Comparison of ENCODE assay signal across 15 mouse cellular contexts in the genomic region with DNA sequence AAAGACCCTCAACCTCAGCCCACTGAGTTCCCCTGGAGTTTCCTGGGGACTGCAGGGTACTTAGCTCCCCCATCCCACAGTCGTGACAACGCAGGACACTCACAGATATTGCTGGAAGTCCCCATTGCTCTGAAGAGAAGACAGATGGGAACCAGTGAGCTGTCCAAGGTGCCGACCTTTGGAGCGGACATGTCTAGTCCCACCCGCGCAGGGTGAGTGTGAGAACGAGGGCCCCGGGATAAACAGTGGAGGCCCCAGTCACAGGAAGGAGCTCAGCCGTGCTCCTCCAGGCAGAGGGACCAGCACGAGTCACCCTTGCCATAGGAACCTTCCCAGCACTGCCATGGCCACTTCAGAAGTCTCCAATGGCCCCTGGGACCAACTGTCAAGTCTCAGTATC. TPM values are rescaled to one million over a fixed set of nuclear protein-coding genes. Genes with fewer than 3 reads are reported as not detected.
DNase-seq lines count a peak whose midpoint lies in the region; ATAC-seq lines count a peak whose summit lies in the region.
"Had no signal": no experiment of that assay in that cellular context is flagged by ENCODE, and none has a peak within 500 bp of the region (broad histone marks: within the 10 kb centered on the region; RNA-seq: fewer than 3 reads in every experiment).

No protein-coding gene starts in this region.

- no peak for ATAC-seq in heart, embryonic 11.5 days (replicated peaks; ENCODE audit: insufficient number of reproducible peaks, low FRiP score, low TSS enrichment)
- no peak for ATAC-seq in midbrain, embryonic 15.5 days (replicated peaks)
- ATAC-seq in megakaryocyte progenitor cell, adult 5-6 weeks (replicated peaks; ENCODE audit: poor library complexity) = peak; percentile 64; the same call in 1 of the 2 replicates
- ATAC-seq in hindbrain, embryonic 16.5 days = no peak
- ATAC-seq: lung, postnatal 0 days had no signal

- 4% methylated on average over 10 of the region's 10 CpGs for WGBS in heart, embryonic 11.5 days (ENCODE audit: insufficient replicate concordance)
- WGBS in midbrain, embryonic 15.5 days = 25% methylated on average over 10 of the region's 10 CpGs
- 29% methylated on average over 10 of the region's 10 CpGs for WGBS in midbrain, embryonic 10.5 days
- 19% methylated on average over 10 of the region's 10 CpGs for WGBS in hindbrain, embryonic 16.5 days

- H3K36me3 ChIP-seq in heart, embryonic 11.5 days (ENCODE audit: control insufficient read depth, insufficient read depth, low read length) = no peaks in the 10 kb centered on the region
- H3K36me3 ChIP-seq in midbrain, embryonic 15.5 days (replicated peaks) = peaks cover 4% of the 10 kb centered on the region; the same call in 1 of the 2 replicates
- H3K36me3 ChIP-seq in midbrain, embryonic 10.5 days = peaks cover 3% of the 10 kb centered on the region; the same call in 1 of the 2 replicates
- H3K36me3 ChIP-seq in hindbrain, embryonic 16.5 days (ENCODE audit: control insufficient read depth, insufficient read depth, low read length) = no peaks in the 10 kb centered on the region; the same call in 1 of the 2 replicates
- H3K36me3 ChIP-seq: embryonic facial prominence, embryonic 15.5 days had no signal

- H3K27ac ChIP-seq in heart, embryonic 11.5 days (ENCODE audit: low read depth, low read length) = no peak overlapping the region
- no peak overlapping the region for H3K27ac ChIP-seq in midbrain, embryonic 15.5 days
- no peak overlapping the region for H3K27ac ChIP-seq in midbrain, embryonic 10.5 days (replicated peaks)
- H3K27ac ChIP-seq in hindbrain, embryonic 16.5 days (ENCODE audit: low read depth, low read length) = no peak overlapping the region
- H3K27ac ChIP-seq: embryonic facial prominence, embryonic 15.5 days; hindbrain, embryonic 15.5 days had no signal

- peak; percentile 37 for DNase-seq in heart, postnatal 4 days
- DNase-seq in midbrain, embryonic 10.5 days (ENCODE audit: low spot score) = no peak
- DNase-seq in R1 (ENCODE audit: low read depth, low spot score) = peak; percentile 52
- no peak for DNase-seq in right cerebral cortex, postnatal 36 days (ENCODE audit: low spot score in 2 of 2)
- DNase-seq: cerebellum, adult 11-12 months had no signal

- no peaks in the 10 kb centered on the region for H3K4me1 ChIP-seq in heart, embryonic 11.5 days (ENCODE audit: control insufficient read depth, insufficient read depth, low read length)
- peaks cover 23% of the 10 kb centered on the region for H3K4me1 ChIP-seq in midbrain, embryonic 15.5 days
- H3K4me1 ChIP-seq in midbrain, embryonic 10.5 days = peaks cover 2% of the 10 kb centered on the region
- H3K4me1 ChIP-seq in hindbrain, embryonic 16.5 days (ENCODE audit: control insufficient read depth, insufficient read depth, low read depth, low read length) = peaks cover 7% of the 10 kb centered on the region
- H3K4me1 ChIP-seq: embryonic facial prominence, embryonic 15.5 days had no signal

- no peaks in the 10 kb centered on the region for H3K9me3 ChIP-seq in heart, embryonic 11.5 days (replicated peaks; ENCODE audit: control insufficient read depth, low read length)
- no peaks in the 10 kb centered on the region for H3K9me3 ChIP-seq in midbrain, embryonic 15.5 days
- no peaks in the 10 kb centered on the region for H3K9me3 ChIP-seq in midbrain, embryonic 10.5 days (replicated peaks)
- no peaks in the 10 kb centered on the region for H3K9me3 ChIP-seq in hindbrain, embryonic 16.5 days (ENCODE audit: control insufficient read depth, low read length)
- H3K9me3 ChIP-seq: embryonic facial prominence, embryonic 15.5 days; hindbrain, embryonic 15.5 days had no signal

- no peak overlapping the region for H3K9ac ChIP-seq in heart, embryonic 11.5 days (ENCODE audit: low read depth, low read length)
- H3K9ac ChIP-seq in midbrain, embryonic 15.5 days = peak overlapping the region; percentile 17; the same call in 1 of the 2 replicates
- no peak overlapping the region for H3K9ac ChIP-seq in hindbrain, embryonic 16.5 days (ENCODE audit: low read depth, low read length)
- H3K9ac ChIP-seq: embryonic facial prominence, embryonic 15.5 days; hindbrain, embryonic 15.5 days had no signal

- no peak overlapping the region for H3K4me2 ChIP-seq in heart, embryonic 11.5 days
- H3K4me2 ChIP-seq in midbrain, embryonic 15.5 days = no peak overlapping the region
- H3K4me2 ChIP-seq in hindbrain, embryonic 16.5 days (ENCODE audit: low read length) = no peak overlapping the region
- H3K4me2 ChIP-seq: embryonic facial prominence, embryonic 15.5 days; hindbrain, embryonic 15.5 days had no signal

- H3K27me3 ChIP-seq in heart, embryonic 11.5 days (ENCODE audit: control insufficient read depth, insufficient read depth, low read length) = peaks cover 13% of the 10 kb centered on the region
- H3K27me3 ChIP-seq in midbrain, embryonic 15.5 days (replicated peaks) = peaks cover 6% of the 10 kb centered on the region
- peaks cover 8% of the 10 kb centered on the region for H3K27me3 ChIP-seq in midbrain, embryonic 10.5 days (ENCODE audit: low read depth, poor library complexity, severe bottlenecking)
- H3K27me3 ChIP-seq in hindbrain, embryonic 16.5 days (replicated peaks; ENCODE audit: control insufficient read depth, insufficient read depth, low read length) = peaks cover 2% of the 10 kb centered on the region; the same call in 1 of the 2 replicates

- H3K4me3 ChIP-seq in heart, embryonic 11.5 days (ENCODE audit: low read depth, low read length) = no peak overlapping the region
- no peak overlapping the region for H3K4me3 ChIP-seq in midbrain, embryonic 15.5 days
- H3K4me3 ChIP-seq in midbrain, embryonic 10.5 days = no peak overlapping the region
- no peak overlapping the region for H3K4me3 ChIP-seq in hindbrain, embryonic 16.5 days (ENCODE audit: low read length)
- H3K4me3 ChIP-seq: embryonic facial prominence, embryonic 15.5 days; hindbrain, embryonic 15.5 days had no signal

RNA-seq across cellular contexts. Expression of a gene that starts 6.6 kb away (rescaled TPM):
- total RNA-seq in heart, postnatal 4 days (2021) = under 1 TPM; 0.29 TPM
- polyA plus RNA-seq in heart, embryonic 11.5 days (2014; fragmentation: Nextera tagmentation; extraction: Ambion mirVana) = 0.10 and 0.11 TPM in 2 replicates
- 9.7 and 10.0 TPM in 2 replicates for polyA plus RNA-seq in midbrain, embryonic 15.5 days (2015; fragmentation: Nextera tagmentation; extraction: Ambion mirVana)
- 0.70 and 2.0 TPM in 2 replicates for polyA plus RNA-seq in midbrain, embryonic 10.5 days (2016; fragmentation: Nextera tagmentation; extraction: Ambion mirVana)
- total RNA-seq in megakaryocyte progenitor cell, adult 5-6 weeks (2015) = not detected in 2 replicates
- total RNA-seq in megakaryocyte progenitor cell, adult 5-6 weeks (2017) = not detected in 2 replicates
- polyA plus RNA-seq in hindbrain, embryonic 16.5 days (2015; fragmentation: Nextera tagmentation; extraction: Ambion mirVana) = 9.7 and 12.0 TPM in 2 replicates
- total RNA-seq: CH12.LX had no signal
- polyA plus RNA-seq: lung, postnatal 0 days had no signal

RNA-seq across cellular contexts. Expression of a gene that starts 20.3 kb away (rescaled TPM):
- 1 to 10 TPM; 4.1 to 6.3 TPM for total RNA-seq in heart, postnatal 4 days (2021)
- polyA plus RNA-seq in heart, embryonic 11.5 days (2014; fragmentation: Nextera tagmentation; extraction: Ambion mirVana) = 0.99 and 1.9 TPM in 2 replicates
- 15.6 and 16.0 TPM in 2 replicates for polyA plus RNA-seq in midbrain, embryonic 15.5 days (2015; fragmentation: Nextera tagmentation; extraction: Ambion mirVana)
- 2.2 and 3.6 TPM in 2 replicates for polyA plus RNA-seq in midbrain, embryonic 10.5 days (2016; fragmentation: Nextera tagmentation; extraction: Ambion mirVana)
- total RNA-seq in megakaryocyte progenitor cell, adult 5-6 weeks (2015) = 6.4 and 6.5 TPM in 2 replicates
- 4.6 and 6.1 TPM in 2 replicates for total RNA-seq in megakaryocyte progenitor cell, adult 5-6 weeks (2017)
- 20.4 and 26.1 TPM in 2 replicates for polyA plus RNA-seq in hindbrain, embryonic 16.5 days (2015; fragmentation: Nextera tagmentation; extraction: Ambion mirVana)

RNA-seq across cellular contexts. Expression of a gene that starts 22.5 kb away (rescaled TPM):
- not detected for total RNA-seq in heart, postnatal 4 days (2021)
- not detected in 2 replicates for polyA plus RNA-seq in heart, embryonic 11.5 days (2014; fragmentation: Nextera tagmentation; extraction: Ambion mirVana)
- polyA plus RNA-seq in midbrain, embryonic 15.5 days (2015; fragmentation: Nextera tagmentation; extraction: Ambion mirVana) = 0.06 TPM in 1 of 2 replicates, not detected in the other
- not detected in 2 replicates for polyA plus RNA-seq in midbrain, embryonic 10.5 days (2016; fragmentation: Nextera tagmentation; extraction: Ambion mirVana)
- total RNA-seq in megakaryocyte progenitor cell, adult 5-6 weeks (2015) = not detected in 2 replicates
- not detected in 2 replicates for total RNA-seq in megakaryocyte progenitor cell, adult 5-6 weeks (2017)
- 0.07 and 0.11 TPM in 2 replicates for polyA plus RNA-seq in hindbrain, embryonic 16.5 days (2015; fragmentation: Nextera tagmentation; extraction: Ambion mirVana)
- total RNA-seq: CH12.LX; heart, adult 8-10 months; left cerebral cortex, postnatal 36 days had no signal
- polyA plus RNA-seq: embryonic facial prominence, embryonic 15.5 days; lung, postnatal 0 days had no signal

RNA-seq across cellular contexts. Expression of a gene that starts 39.3 kb away (rescaled TPM):
- 1 to 10 TPM; 2.9 to 3.0 TPM for total RNA-seq in heart, postnatal 4 days (2021)
- polyA plus RNA-seq in heart, embryonic 11.5 days (2014; fragmentation: Nextera tagmentation; extraction: Ambion mirVana) = not detected in 2 replicates
- polyA plus RNA-seq in midbrain, embryonic 15.5 days (2015; fragmentation: Nextera tagmentation; extraction: Ambion mirVana) = not detected in 2 replicates
- polyA plus RNA-seq in midbrain, embryonic 10.5 days (2016; fragmentation: Nextera tagmentation; extraction: Ambion mirVana) = not detected in 2 replicates
- not detected in 2 replicates for total RNA-seq in megakaryocyte progenitor cell, adult 5-6 weeks (2015)
- total RNA-seq in megakaryocyte progenitor cell, adult 5-6 weeks (2017) = 1.8 and 2.3 TPM in 2 replicates
- polyA plus RNA-seq in hindbrain, embryonic 16.5 days (2015; fragmentation: Nextera tagmentation; extraction: Ambion mirVana) = 0.49 TPM in 1 of 2 replicates, not detected in the other
- total RNA-seq: CH12.LX had no signal
- polyA plus RNA-seq: lung, postnatal 0 days had no signal

RNA-seq across cellular contexts. Expression of a gene that starts 39.4 kb away (rescaled TPM):
- total RNA-seq in heart, postnatal 4 days (2021) = 100 to 1,000 TPM; 882 to 955 TPM
- 538 and 556 TPM in 2 replicates for polyA plus RNA-seq in heart, embryonic 11.5 days (2014; fragmentation: Nextera tagmentation; extraction: Ambion mirVana)
- 117 and 130 TPM in 2 replicates for polyA plus RNA-seq in midbrain, embryonic 15.5 days (2015; fragmentation: Nextera tagmentation; extraction: Ambion mirVana)
- 246 and 264 TPM in 2 replicates for polyA plus RNA-seq in midbrain, embryonic 10.5 days (2016; fragmentation: Nextera tagmentation; extraction: Ambion mirVana)
- 450 and 456 TPM in 2 replicates for total RNA-seq in megakaryocyte progenitor cell, adult 5-6 weeks (2015)
- 759 and 825 TPM in 2 replicates for total RNA-seq in megakaryocyte progenitor cell, adult 5-6 weeks (2017)
- polyA plus RNA-seq in hindbrain, embryonic 16.5 days (2015; fragmentation: Nextera tagmentation; extraction: Ambion mirVana) = 140 and 142 TPM in 2 replicates

Comparison
In these comparisons a context has a peak if more than half of its experiments do, and no peak if none do; other contexts are left out.
1. DNase-seq: peak in heart, postnatal 4 days (single experiment) and R1 (single experiment); none in midbrain, embryonic 10.5 days (single experiment) and right cerebral cortex, postnatal 36 days (0 of 2).